Mouse (Mus musculus) lung, postnatal 0 days (tissue): ENCODE results near the gene Pole2. TPM values are rescaled to one million over a fixed set of nuclear protein-coding genes. Genes with fewer than 3 reads are reported as not detected.

Source experiments
- ATAC-seq: fragments of 200-750 bp; cut with Nextera tagmentation; 2 replicates; pipeline ENCODE4 v1.8.0; 2017; ENCODE audit warnings: moderate library complexity
- DNase-seq: peaks from one replicate; pipeline ENCODE4 v3.0.0-alpha.2; 2016; ENCODE audit warnings: low spot score
- H3K27ac ChIP-seq: fragments of 300-500 bp; sonication (generic); 2 replicates; pipeline ENCODE4 v1.5.1; 2014; ENCODE audit warnings: antibody characterized with exemption, mild to moderate bottlenecking, low read length, mixed read lengths
- H3K27me3 ChIP-seq: fragments of 300-500 bp; sonication (generic); replicated peaks from 2 replicates; pipeline ENCODE4 v1.6.1; 2014; ENCODE audit warnings: low read length, mixed read lengths; ENCODE audit not compliant: insufficient read depth
- H3K36me3 ChIP-seq: fragments of 300-500 bp; sonication (generic); 2 replicates; pipeline ENCODE4 v1.6.1; 2014; ENCODE audit warnings: low read length, mixed read lengths; ENCODE audit not compliant: insufficient read depth
- H3K4me1 ChIP-seq: fragments of 300-500 bp; sonication (generic); 2 replicates; pipeline ENCODE4 v1.6.1; 2014; ENCODE audit warnings: antibody characterized with exemption, low read depth, low read length, mixed read lengths; ENCODE audit not compliant: insufficient read depth
- H3K4me2 ChIP-seq: fragments of 300-500 bp; sonication (generic); replicated peaks from 2 replicates; pipeline ENCODE4 v1.6.1; 2014; ENCODE audit warnings: low read depth, mild to moderate bottlenecking, low read length, moderate library complexity, mixed read lengths
- H3K4me3 ChIP-seq: fragments of 300-500 bp; sonication (generic); 2 replicates; pipeline ENCODE4 v1.5.1; 2014; ENCODE audit warnings: low read depth, low read length
- H3K9ac ChIP-seq: fragments of 300-500 bp; sonication (generic); replicated peaks from 2 replicates; pipeline ENCODE4 v1.6.1; 2014; ENCODE audit warnings: low read depth, mild to moderate bottlenecking
- H3K9me3 ChIP-seq: fragments of 300-500 bp; sonication (generic); 2 replicates; pipeline ENCODE4 v1.6.1; 2016; ENCODE audit warnings: low read length, mixed read lengths
- CTCF ChIP-seq: IDR thresholded peaks from 2 replicates; pipeline ENCODE4 v1.5.1; 2016; ENCODE audit warnings: antibody characterized with exemption, mild to moderate bottlenecking
- EP300 ChIP-seq: IDR thresholded peaks from 2 replicates; pipeline ENCODE4 v1.6.1; 2016; ENCODE audit warnings: antibody characterized with exemption, mild to moderate bottlenecking, control low read depth
- WGBS: fragments of 180-500 bp; shearing (Covaris S2); extraction: QIAGEN DNeasy Blood & Tissue Kit; methylation state at CpG from one replicate; pipeline ENCODE4 v1.1.7; 2014; 5-methylcytosine and 5-hydroxymethylcytosine counted together
- polyA plus RNA-seq: library from polyadenylated mRNA; unstranded; fragments of >200 nt; fragmentation: Nextera tagmentation; extraction: Ambion mirVana; gene quantifications from 2 replicates; pipeline ENCODE4 v1.2.1, GENCODE M21; 2015

Gene Pole2
- polyA plus RNA-seq, 1 experiment from 2014 or later = 5.3 TPM

GRCm38 (mm10) chr12:69196444-69197377, 31.3 kb downstream of the Pole2 start, which contains the start of gene Gm49383:
Gene Gm49383 (minus strand): TSS chr12:69197104.
- ATAC-seq (peak; percentile 80), DNase-seq (peak; percentile 84)
- Histone ChIP-seq H3K27ac (peak within 1 kb of the TSS; percentile 89), H3K27me3 (no peaks in the 10 kb centered on the region), H3K9me3 (no peaks in the 10 kb centered on the region), H3K36me3 (no peaks in the 10 kb centered on the region), H3K4me3 (peak within 1 kb of the TSS; percentile 93), H3K4me2 (peak within 1 kb of the TSS; percentile 93), H3K9ac (peak within 1 kb of the TSS; percentile 71), H3K4me1 (no peaks in the 10 kb centered on the region)
- no peak for TF ChIP-seq CTCF
- no peak for TF ChIP-seq EP300
- WGBS = 1% methylated on average over 73 of the region's 75 CpGs

- TF ChIP-seq EP300 = no peak
- TF ChIP-seq CTCF = no peak
- ATAC-seq (no peak), DNase-seq (no peak)
- Histone ChIP-seq H3K36me3 (no peaks in the 10 kb centered on the region), H3K4me1 (no peaks in the 10 kb centered on the region), H3K9ac (no peak overlapping the region), H3K9me3 (no peaks in the 10 kb centered on the region), H3K27me3 (no peaks in the 10 kb centered on the region), H3K4me3 (no peak overlapping the region), H3K27ac (no peak overlapping the region), H3K4me2 (no peak overlapping the region)
- WGBS = 93% methylated on average over 2 of the region's 2 CpGs
Measured at GRCm38 (mm10) chr12:69192637-69193036, 35.4 kb downstream of the Pole2 start.

GRCm38 (mm10) chr12:69191396-69191795, 36.6 kb downstream of the Pole2 start:
- 88% methylated on average over 5 of the region's 5 CpGs for WGBS
- H3K4me1 ChIP-seq = no peaks in the 10 kb centered on the region
- ATAC-seq (no peak), DNase-seq (no peak)
- no peak overlapping the region for H3K27ac ChIP-seq
- no peak for TF ChIP-seq EP300
- TF ChIP-seq CTCF = no peak
- H3K4me3 ChIP-seq = no peak overlapping the region
- H3K9me3 ChIP-seq = no peaks in the 10 kb centered on the region
- no peaks in the 10 kb centered on the region for H3K36me3 ChIP-seq
- H3K27me3 ChIP-seq = no peaks in the 10 kb centered on the region
- H3K4me2 ChIP-seq = no peak overlapping the region
- H3K9ac ChIP-seq = no peak overlapping the region

GRCm38 (mm10) chr12:69190522-69190921, 37.5 kb downstream of the Pole2 start:
- Histone ChIP-seq H3K27ac (no peak overlapping the region), H3K4me2 (no peak overlapping the region), H3K4me3 (no peak overlapping the region), H3K27me3 (no peaks in the 10 kb centered on the region), H3K36me3 (no peaks in the 10 kb centered on the region), H3K9me3 (no peaks in the 10 kb centered on the region), H3K4me1 (peaks cover 2% of the 10 kb centered on the region; the same call in 1 of the 2 replicates), H3K9ac (no peak overlapping the region)
- ATAC-seq (no peak), DNase-seq (peak; percentile 23)
- 93% methylated on average over 1 of the region's 1 CpGs for WGBS
- TF ChIP-seq CTCF = peak; percentile 60
- no peak for TF ChIP-seq EP300

- whole genome bisulfite sequencing = 86% methylated on average over 9 of the region's 9 CpGs
- DNase-seq (no peak), ATAC-seq (no peak)
- no peak overlapping the region for H3K4me2 ChIP-seq
- no peak overlapping the region for H3K9ac ChIP-seq
- TF ChIP-seq EP300 (no peak), CTCF (no peak)
- no peak overlapping the region for H3K4me3 ChIP-seq
- no peaks in the 10 kb centered on the region for H3K9me3 ChIP-seq
- peaks cover 6% of the 10 kb centered on the region; the same call in 1 of the 2 replicates for H3K4me1 ChIP-seq
- no peaks in the 10 kb centered on the region for H3K36me3 ChIP-seq
- no peaks in the 10 kb centered on the region for H3K27me3 ChIP-seq
- no peak overlapping the region for H3K27ac ChIP-seq
Measured at GRCm38 (mm10) chr12:69190074-69190473, 37.9 kb downstream of the Pole2 start.

- Histone ChIP-seq H3K27ac (no peak overlapping the region), H3K4me1 (peaks cover 10% of the 10 kb centered on the region; the same call in 1 of the 2 replicates), H3K9ac (no peak overlapping the region), H3K9me3 (no peaks in the 10 kb centered on the region), H3K27me3 (no peaks in the 10 kb centered on the region), H3K4me2 (no peak overlapping the region), H3K4me3 (no peak overlapping the region), H3K36me3 (no peaks in the 10 kb centered on the region)
- ATAC-seq (no peak), DNase-seq (no peak)
- TF ChIP-seq CTCF (no peak), EP300 (no peak)
- 55% methylated on average over 5 of the region's 5 CpGs for WGBS
Measured at GRCm38 (mm10) chr12:69186811-69187471, 41.1 kb downstream of the Pole2 start.
